Mouse (Mus musculus): ENCODE measurements at regions not wholly inside any gene's neighbourhood (a gene's known extent, or its start where the extent isn't known, plus 50 kb on each side); places are given as distances from the start of the nearest gene placed in this dataset.

DNA sequence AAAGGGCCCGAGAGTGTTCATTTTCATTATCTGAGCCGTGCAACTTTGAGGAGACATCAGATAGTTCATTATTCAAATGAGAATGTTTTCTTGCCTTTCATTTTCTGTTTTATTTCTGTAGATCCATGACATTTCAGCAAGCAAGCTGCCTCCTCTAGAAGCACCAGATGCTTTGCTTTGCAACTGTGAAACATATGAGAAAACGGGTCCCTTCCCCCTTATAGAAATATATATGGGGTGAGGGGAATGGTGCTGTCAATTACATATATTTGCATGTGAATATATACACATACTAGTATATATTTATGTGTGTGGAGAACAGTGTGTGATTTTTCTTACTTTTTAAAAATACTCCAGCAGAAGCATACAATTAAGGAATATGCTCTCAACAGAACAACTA is 235.8 kb upstream of the Xrcc4 start:
- TF ChIP-seq ZC3H11A (IDR thresholded peaks at IDR 0.05; ENCODE audit: borderline replicate concordance, low read depth, low read length) (no peak), MAFK (IDR thresholded peaks at IDR 0.05; ENCODE audit: insufficient read depth, low read depth, low read length) (no peak), HCFC1 (IDR thresholded peaks at IDR 0.05; ENCODE audit: borderline replicate concordance, insufficient read depth, low read length) (no peak), ZNF384 (IDR thresholded peaks at IDR 0.05; ENCODE audit: low read depth, low read length) (no peak), CHD2 (IDR thresholded peaks at IDR 0.05; ENCODE audit: low read depth, low read length) (no peak)

DNA sequence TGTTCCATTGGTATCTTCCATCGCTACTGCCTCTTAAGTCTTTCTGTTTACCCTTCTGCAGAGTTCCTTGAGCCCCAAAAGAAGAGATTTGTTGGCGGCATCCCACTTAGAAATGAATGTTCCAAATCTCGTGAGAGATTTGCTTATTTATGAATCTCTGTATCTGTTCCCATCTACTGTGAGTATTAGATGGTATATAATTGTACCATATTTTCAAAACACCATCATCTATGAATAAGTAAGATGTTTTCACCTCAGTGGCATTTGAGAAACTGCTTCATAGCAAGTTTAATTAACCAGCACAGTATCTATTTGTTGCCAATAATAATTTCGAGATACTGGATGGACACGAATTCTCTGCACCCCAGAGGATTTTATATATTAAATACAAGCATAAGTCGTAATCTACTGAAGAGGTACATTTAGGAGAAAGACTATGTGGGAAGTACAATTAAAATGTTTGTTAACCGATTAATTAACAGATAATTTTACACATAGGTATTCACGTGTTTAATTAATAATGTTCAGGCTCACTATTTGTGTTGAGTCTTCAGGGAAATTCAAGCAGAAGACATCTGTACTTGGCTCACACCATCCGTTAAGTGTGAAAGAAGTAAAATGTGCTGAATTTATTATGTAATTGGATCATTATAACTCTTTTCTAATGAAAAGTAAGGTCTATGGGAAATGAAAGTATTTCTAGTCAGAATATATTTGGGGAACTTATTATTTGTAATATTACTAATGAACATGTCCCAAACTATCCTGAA is 224.0 kb upstream of the Xrcc4 start:
- no peak overlapping the region for H3K4me3 ChIP-seq (ENCODE audit: insufficient read depth in 1 of 2, low read depth in 1 of 2, low read length in 2 of 2, poor library complexity in 1 of 2, severe bottlenecking in 1 of 2)
- in situ Hi-C loops (cut with MboI; ENCODE audit: low sequenced_read_pairs in 2 of 2, unreplicated experiment in 2 of 2) = no loop called here
- TF ChIP-seq ZC3H11A (IDR thresholded peaks at IDR 0.05; ENCODE audit: borderline replicate concordance, low read depth, low read length) = no peak
- TF ChIP-seq CHD2 (IDR thresholded peaks at IDR 0.05; ENCODE audit: low read depth, low read length) = no peak
- no peak for TF ChIP-seq ZNF384 (IDR thresholded peaks at IDR 0.05; ENCODE audit: low read depth, low read length)
- TF ChIP-seq HCFC1 (IDR thresholded peaks at IDR 0.05; ENCODE audit: borderline replicate concordance, insufficient read depth, low read length) = no peak
- TF ChIP-seq MAFK (IDR thresholded peaks at IDR 0.05; ENCODE audit: insufficient read depth, low read depth, low read length) = no peak
- H3K9me3 ChIP-seq (ENCODE audit: control insufficient read depth, insufficient read depth, low read depth, low read length) = no peaks in the 10 kb centered on the region
- H3K9ac ChIP-seq (ENCODE audit: insufficient read depth, low read depth, low read length, poor library complexity, severe bottlenecking) = no peak overlapping the region
- no peaks in the 10 kb centered on the region for H3K36me3 ChIP-seq (ENCODE audit: control insufficient read depth, insufficient read depth, low read length, poor library complexity, severe bottlenecking)
- H3K27ac ChIP-seq (ENCODE audit: insufficient read depth, low read depth, low read length, poor library complexity, severe bottlenecking) = no peak overlapping the region
- H3K4me1 ChIP-seq (ENCODE audit: control insufficient read depth in 2 of 2, insufficient read depth in 2 of 2, low read length in 2 of 2, poor library complexity in 1 of 2) = no peaks in the 10 kb centered on the region
- no peak for DNase-seq (ENCODE audit: low read depth, low spot score)

More for the DNA sequence above, 235.8 kb upstream of the Xrcc4 start:
- Histone ChIP-seq H3K9ac (ENCODE audit: insufficient read depth, low read depth, low read length, poor library complexity, severe bottlenecking) (no peak overlapping the region), H3K9me3 (ENCODE audit: control insufficient read depth, insufficient read depth, low read depth, low read length) (no peaks in the 10 kb centered on the region), H3K4me3 (ENCODE audit: insufficient read depth in 1 of 2, low read depth in 1 of 2, low read length in 2 of 2, poor library complexity in 1 of 2, severe bottlenecking in 1 of 2) (no peak overlapping the region), H3K4me1 (ENCODE audit: control insufficient read depth in 2 of 2, insufficient read depth in 2 of 2, low read length in 2 of 2, poor library complexity in 1 of 2) (no peaks in the 10 kb centered on the region), H3K27ac (ENCODE audit: insufficient read depth, low read depth, low read length, poor library complexity, severe bottlenecking) (no peak overlapping the region), H3K36me3 (ENCODE audit: control insufficient read depth, insufficient read depth, low read length, poor library complexity, severe bottlenecking) (no peaks in the 10 kb centered on the region)
- in situ Hi-C loops (cut with MboI; ENCODE audit: low sequenced_read_pairs in 2 of 2, unreplicated experiment in 2 of 2) = no loop called here
- no peak for DNase-seq (ENCODE audit: low read depth, low spot score)

GRCm38 (mm10) chr13:90310482-90310881 is 221.1 kb upstream of the Xrcc4 start:
- Histone ChIP-seq H3K4me3 (ENCODE audit: insufficient read depth in 1 of 2, low read depth in 1 of 2, low read length in 2 of 2, poor library complexity in 1 of 2, severe bottlenecking in 1 of 2) (no peak overlapping the region), H3K4me1 (ENCODE audit: control insufficient read depth in 2 of 2, insufficient read depth in 2 of 2, low read length in 2 of 2, poor library complexity in 1 of 2) (no peaks in the 10 kb centered on the region), H3K9ac (ENCODE audit: insufficient read depth, low read depth, low read length, poor library complexity, severe bottlenecking) (no peak overlapping the region), H3K27ac (ENCODE audit: insufficient read depth, low read depth, low read length, poor library complexity, severe bottlenecking) (no peak overlapping the region), H3K9me3 (ENCODE audit: control insufficient read depth, insufficient read depth, low read depth, low read length) (no peaks in the 10 kb centered on the region), H3K36me3 (ENCODE audit: control insufficient read depth, insufficient read depth, low read length, poor library complexity, severe bottlenecking) (no peaks in the 10 kb centered on the region)
- in situ Hi-C loops (cut with MboI; ENCODE audit: low sequenced_read_pairs in 2 of 2, unreplicated experiment in 2 of 2) = no loop called here
- no peak for DNase-seq (ENCODE audit: low read depth, low spot score)
- TF ChIP-seq CHD2 (IDR thresholded peaks at IDR 0.05; ENCODE audit: low read depth, low read length) = no peak
- no peak for TF ChIP-seq ZC3H11A (IDR thresholded peaks at IDR 0.05; ENCODE audit: borderline replicate concordance, low read depth, low read length)
- TF ChIP-seq MAFK (IDR thresholded peaks at IDR 0.05; ENCODE audit: insufficient read depth, low read depth, low read length) = no peak
- TF ChIP-seq HCFC1 (IDR thresholded peaks at IDR 0.05; ENCODE audit: borderline replicate concordance, insufficient read depth, low read length) = no peak
- no peak for TF ChIP-seq ZNF384 (IDR thresholded peaks at IDR 0.05; ENCODE audit: low read depth, low read length)

DNA sequence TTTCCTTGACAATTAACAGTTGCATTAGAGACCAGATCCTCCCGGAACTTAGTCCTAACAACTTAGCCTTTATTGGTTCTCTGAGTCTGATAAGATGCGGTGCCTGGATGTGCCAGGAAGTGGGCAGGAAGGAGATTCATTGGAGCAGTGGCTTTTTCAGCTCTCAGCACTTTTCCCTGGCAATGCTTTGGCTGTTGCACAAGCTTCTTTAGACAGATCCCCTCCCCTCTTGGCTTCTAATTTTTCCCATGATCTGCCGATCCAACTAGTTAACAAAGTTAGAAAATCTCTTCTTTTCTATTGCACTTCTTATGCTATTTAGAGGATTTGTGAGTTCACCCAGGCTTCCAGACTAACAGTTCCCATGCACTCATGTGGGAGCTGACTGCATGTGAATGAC is 211.1 kb upstream of the Xrcc4 start:
- TF ChIP-seq CHD2 (IDR thresholded peaks at IDR 0.05; ENCODE audit: low read depth, low read length) (no peak), MAFK (IDR thresholded peaks at IDR 0.05; ENCODE audit: insufficient read depth, low read depth, low read length) (no peak), ZNF384 (IDR thresholded peaks at IDR 0.05; ENCODE audit: low read depth, low read length) (no peak), ZC3H11A (IDR thresholded peaks at IDR 0.05; ENCODE audit: borderline replicate concordance, low read depth, low read length) (no peak), HCFC1 (IDR thresholded peaks at IDR 0.05; ENCODE audit: borderline replicate concordance, insufficient read depth, low read length) (no peak)
- in situ Hi-C loops (cut with MboI; ENCODE audit: low sequenced_read_pairs in 2 of 2, unreplicated experiment in 2 of 2) = no loop called here
- H3K9me3 ChIP-seq (ENCODE audit: control insufficient read depth, insufficient read depth, low read depth, low read length) = no peaks in the 10 kb centered on the region
- no peak overlapping the region for H3K27ac ChIP-seq (ENCODE audit: insufficient read depth, low read depth, low read length, poor library complexity, severe bottlenecking)
- no peak overlapping the region for H3K9ac ChIP-seq (ENCODE audit: insufficient read depth, low read depth, low read length, poor library complexity, severe bottlenecking)
- no peaks in the 10 kb centered on the region for H3K36me3 ChIP-seq (ENCODE audit: control insufficient read depth, insufficient read depth, low read length, poor library complexity, severe bottlenecking)
- H3K4me1 ChIP-seq (ENCODE audit: control insufficient read depth in 2 of 2, insufficient read depth in 2 of 2, low read length in 2 of 2, poor library complexity in 1 of 2) = no peaks in the 10 kb centered on the region
- no peak for DNase-seq (ENCODE audit: low read depth, low spot score)
- no peak overlapping the region for H3K4me3 ChIP-seq (ENCODE audit: insufficient read depth in 1 of 2, low read depth in 1 of 2, low read length in 2 of 2, poor library complexity in 1 of 2, severe bottlenecking in 1 of 2)

Data from ES-E14 (cell line).